Comparison of ENCODE assay signal across 18 mouse cellular contexts in the genomic region with DNA sequence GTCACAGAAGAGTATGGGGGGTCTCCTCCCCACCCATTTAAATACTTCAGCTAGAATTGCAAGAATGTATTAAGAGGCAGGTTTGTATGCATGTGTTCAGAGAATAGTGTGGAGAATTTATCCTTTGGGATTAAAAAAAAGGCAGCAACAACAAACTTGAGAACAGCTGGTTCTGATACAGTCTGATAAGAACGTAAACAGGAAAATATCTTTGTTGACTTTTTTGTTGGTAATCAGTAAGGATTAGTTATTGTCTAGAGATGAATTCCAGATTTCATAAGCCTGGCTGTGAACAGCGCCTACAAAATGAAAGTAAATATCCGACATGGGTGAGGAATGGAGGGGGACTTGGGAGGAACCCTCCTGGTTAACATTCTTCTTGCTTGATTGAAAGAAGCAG.
A peak's percentile ranks its signal among the peaks of the same experiment; 100 is the strongest.
DNase-seq lines count a peak whose midpoint lies in the region; ATAC-seq and TF ChIP-seq lines count a peak whose summit lies in the region.
"Had no signal": no experiment of that assay in that cellular context is flagged by ENCODE, and none has a peak within 500 bp of the region (broad histone marks: within the 10 kb centered on the region; RNA-seq: fewer than 3 reads in every experiment).

No protein-coding gene starts in this region.

- no peak for ATAC-seq in heart, embryonic 13.5 days (ENCODE audit: extremely low read depth, insufficient number of reproducible peaks, low FRiP score, low TSS enrichment)
- ATAC-seq in kidney, postnatal 0 days (replicated peaks; ENCODE audit: low FRiP score, low read depth): no peak
- ATAC-seq: hindbrain, postnatal 0 days had no signal

- no peak for TF ChIP-seq CTCF in kidney, postnatal 0 days (IDR thresholded peaks at IDR 0.05; ENCODE audit: low read depth)
- no peak for TF ChIP-seq CTCF in CH12.LX (conservative IDR thresholded peaks at IDR 0.05 in 1 of 2, IDR thresholded peaks at IDR 0.05 in 1 of 2; ENCODE audit: low read depth in 2 of 2, low read length in 2 of 2)

- H3K4me1 ChIP-seq in heart, embryonic 13.5 days: peaks cover 7% of the 10 kb centered on the region
- H3K4me1 ChIP-seq in kidney, postnatal 0 days (replicated peaks; ENCODE audit: insufficient read depth, low read length): no peaks in the 10 kb centered on the region
- H3K4me1 ChIP-seq in CH12.LX (ENCODE audit: control insufficient read depth in 1 of 2, insufficient read depth in 2 of 2): 0 out of 4 replicates have a peak, but pooled peaks cover 0 to 4% of the 10 kb centered on the region in 2 experiments
- H3K4me1 ChIP-seq: forebrain, embryonic 12.5 days; midbrain, embryonic 12.5 days had no signal

- H3K9ac ChIP-seq in heart, embryonic 13.5 days: no peak overlapping the region
- no peak overlapping the region for H3K9ac ChIP-seq in kidney, postnatal 0 days (ENCODE audit: low read depth, low read length)
- H3K9ac ChIP-seq in CH12.LX (ENCODE audit: insufficient read depth, low read depth): peak overlapping the region; percentile 39; the same call in 1 of the 2 replicates
- H3K9ac ChIP-seq: forebrain, embryonic 12.5 days; midbrain, embryonic 12.5 days had no signal

- in situ Hi-C loops in CH12.LX (cut with MboI; ENCODE audit: low pct_ligation_motif_present, low pct_unique_long_range_greater_than_20kb, low sequenced_read_pairs): no loop called here

- H3K9me3 ChIP-seq in heart, embryonic 13.5 days: no peaks in the 10 kb centered on the region
- H3K9me3 ChIP-seq in kidney, postnatal 0 days (replicated peaks; ENCODE audit: low read length): no peaks in the 10 kb centered on the region
- no peaks in the 10 kb centered on the region for H3K9me3 ChIP-seq in CH12.LX (replicated peaks; ENCODE audit: low read length)
- H3K9me3 ChIP-seq: forebrain, embryonic 12.5 days; midbrain, embryonic 12.5 days had no signal

- WGBS in heart, embryonic 13.5 days: 66% methylated on average over 3 of the region's 3 CpGs
- 53% methylated on average over 3 of the region's 3 CpGs for WGBS in kidney, postnatal 0 days

- TF ChIP-seq POLR2A in CH12.LX (IDR thresholded peaks at IDR 0.05; ENCODE audit: low read depth, low read length): no peak

- peaks cover 12% of the 10 kb centered on the region; the same call in 1 of the 2 replicates for H3K27me3 ChIP-seq in heart, embryonic 13.5 days (replicated peaks)
- no peaks in the 10 kb centered on the region for H3K27me3 ChIP-seq in kidney, postnatal 0 days (ENCODE audit: insufficient read depth, low read length)
- H3K27me3 ChIP-seq in CH12.LX (replicated peaks): no peaks in the 10 kb centered on the region

- H3K36me3 ChIP-seq in heart, embryonic 13.5 days: no peaks in the 10 kb centered on the region
- H3K36me3 ChIP-seq in kidney, postnatal 0 days (ENCODE audit: insufficient read depth, low read length): no peaks in the 10 kb centered on the region
- H3K36me3 ChIP-seq in CH12.LX (replicated peaks in 1 of 2; ENCODE audit: control insufficient read depth in 1 of 2, insufficient read depth in 1 of 2, low read length in 1 of 2): no peaks in the 10 kb centered on the region
- H3K36me3 ChIP-seq: forebrain, embryonic 12.5 days; midbrain, embryonic 12.5 days had no signal

- no peak for TF ChIP-seq EP300 in CH12.LX (IDR thresholded peaks at IDR 0.05; ENCODE audit: low read length)

- dilution Hi-C loops in CH12.LX (cut with MboI; ENCODE audit: extremely low pct_ligation_motif_present, extremely low pct_unique_long_range_greater_than_20kb, low sequenced_read_pairs): no loop called here

- H3K4me2 ChIP-seq in heart, embryonic 13.5 days: peak overlapping the region; percentile 39
- H3K4me2 ChIP-seq in kidney, postnatal 0 days (ENCODE audit: low read length): peak overlapping the region; percentile 30
- peak overlapping the region; percentile 72; the same call in 1 of the 2 replicates for H3K4me2 ChIP-seq in CH12.LX (ENCODE audit: insufficient read depth, low read depth, poor library complexity, severe bottlenecking)
- H3K4me2 ChIP-seq: forebrain, embryonic 12.5 days; midbrain, embryonic 12.5 days had no signal

- H3K27ac ChIP-seq in heart, embryonic 13.5 days (replicated peaks): no peak overlapping the region
- H3K27ac ChIP-seq in kidney, postnatal 0 days: peak overlapping the region; percentile 47; the same call in 1 of the 2 replicates
- no peak overlapping the region for H3K27ac ChIP-seq in CH12.LX (ENCODE audit: insufficient read depth, low read depth)
- H3K27ac ChIP-seq: forebrain, embryonic 12.5 days; hindbrain, postnatal 0 days; macrophage; midbrain, embryonic 12.5 days had no signal

- TF ChIP-seq RAD21 in CH12.LX (IDR thresholded peaks at IDR 0.05; ENCODE audit: low read depth, low read length): no peak

- no peak for DNase-seq in heart, adult 9 months (ENCODE audit: low spot score in 2 of 2)
- DNase-seq in kidney, postnatal 0 days (ENCODE audit: low spot score): peak; percentile 65
- no peak for DNase-seq in kidney, postnatal 10 days
- DNase-seq in CH12.LX (ENCODE audit: extremely low read depth) (no peak), MN1 (ENCODE audit: low spot score) (no peak)
- peak; percentile 10 for DNase-seq in lung, postnatal 25 days (ENCODE audit: low spot score)
- DNase-seq: cerebellum, adult 9-11 months; gastrocnemius, postnatal 36 days; kidney, adult 2 months; layer of hippocampus, postnatal 36 days; liver; right cerebral cortex, postnatal 14 days; thymus, postnatal 4 days had no signal

- H3K4me3 ChIP-seq in heart, embryonic 13.5 days: no peak overlapping the region
- H3K4me3 ChIP-seq in kidney, postnatal 0 days (replicated peaks; ENCODE audit: low read depth, low read length): no peak overlapping the region
- H3K4me3 ChIP-seq in CH12.LX (replicated peaks in 1 of 3; ENCODE audit: low read depth in 2 of 3, low read length in 2 of 3, poor library complexity in 1 of 3): no peak overlapping the region
- H3K4me3 ChIP-seq: forebrain, embryonic 12.5 days; midbrain, embryonic 12.5 days had no signal

- H3K79me2 ChIP-seq in CH12.LX (replicated peaks; ENCODE audit: control insufficient read depth, extremely low read depth, insufficient read depth, poor library complexity, severe bottlenecking): no peaks in the 10 kb centered on the region

TF ChIP-seq in CH12.LX, 34 proteins besides CTCF, POLR2A, EP300 and RAD21:
- no peak for TF ChIP-seq E2F4 (IDR thresholded peaks at IDR 0.05; ENCODE audit: insufficient replicate concordance, low read depth, low read length)
- no peak for TF ChIP-seq ZC3H11A (IDR thresholded peaks at IDR 0.05; ENCODE audit: low read depth, low read length)
- TF ChIP-seq MAFK (IDR thresholded peaks at IDR 0.05; ENCODE audit: insufficient replicate concordance, low read length): no peak
- TF ChIP-seq GABPA (IDR thresholded peaks at IDR 0.05; ENCODE audit: insufficient replicate concordance, low read depth, low read length): no peak
- no peak for TF ChIP-seq CHD2 (IDR thresholded peaks at IDR 0.05; ENCODE audit: low read length)
- TF ChIP-seq KAT2A (IDR thresholded peaks at IDR 0.05; ENCODE audit: insufficient replicate concordance, low read length): no peak
- TF ChIP-seq TBP (conservative IDR thresholded peaks at IDR 0.05; ENCODE audit: low read depth, low read length): no peak
- no peak for TF ChIP-seq PAX5 (IDR thresholded peaks at IDR 0.05; ENCODE audit: low read length)
- no peak for TF ChIP-seq USF1 (IDR thresholded peaks at IDR 0.05; ENCODE audit: low read depth, low read length)
- TF ChIP-seq NELFE (IDR thresholded peaks at IDR 0.05; ENCODE audit: low read depth, low read length): no peak
- TF ChIP-seq JUND (conservative IDR thresholded peaks at IDR 0.05; ENCODE audit: low read depth, low read length): no peak
- TF ChIP-seq CHD1 (IDR thresholded peaks at IDR 0.05; ENCODE audit: low read depth, low read length): no peak
- no peak for TF ChIP-seq UBTF (IDR thresholded peaks at IDR 0.05; ENCODE audit: low read depth, low read length)
- no peak for TF ChIP-seq POLR2AphosphoS2 (IDR thresholded peaks at IDR 0.05; ENCODE audit: low read depth, low read length)
- TF ChIP-seq MAX (IDR thresholded peaks at IDR 0.05; ENCODE audit: low read length): no peak
- TF ChIP-seq SIN3A (IDR thresholded peaks at IDR 0.05; ENCODE audit: low read length): no peak
- no peak for TF ChIP-seq MYC (IDR thresholded peaks at IDR 0.05; ENCODE audit: low read depth, low read length)

Comparison
In these comparisons a context has a peak if more than half of its experiments do, and no peak if none do; other contexts are left out.
1. DNase-seq: peak in kidney, postnatal 0 days (single experiment) and lung, postnatal 25 days (single experiment); none in heart, adult 9 months (0 of 2), kidney, postnatal 10 days (single experiment), CH12.LX (single experiment) and MN1 (single experiment).
2. Peak in every context shown above with its lines, with median percentiles within 50 percentile points of each other: H3K4me2 ChIP-seq.